Mouse (Mus musculus) erythroblast, adult 5-6 weeks (primary cell): ENCODE results near the gene Arhgef1. TPM values are rescaled to one million over a fixed set of nuclear protein-coding genes. Genes with fewer than 3 reads are reported as not detected.

Source experiments
- ATAC-seq: replicated peaks from 2 replicates; pipeline ENCODE4 v1.8.0; 2016; ENCODE audit warnings: moderate number of reproducible peaks, mild to moderate bottlenecking, moderate TSS enrichment, inconsistent platforms; ENCODE audit not compliant: poor library complexity, low FRiP score, severe bottlenecking
- total RNA-seq, 2 experiments: library from RNA; stranded (forward) in 1 of 2; stranded (reverse) in 1 of 2; fragments of 150-400 nt in 1 of 2; fragments of 200-764, 138-1000 nt in 1 of 2; gene quantifications; 2 replicates each; pipeline versions ENCODE4 v1.2.3 to v1.2.4; 2015 to 2017; ENCODE audit warnings: low replicate concordance in 2 of 2

The Arhgef1 gene
- total RNA-seq, 2 experiments from 2014 or later: 25.0 to 42.3 TPM

GRCm38 (mm10) chr7:24930475-24930874 is 27.8 kb downstream of the Arhgef1 start:
- no peak for ATAC-seq

- ATAC-seq: no peak
Measured at GRCm38 (mm10) chr7:24931651-24932050, 28.9 kb downstream of the Arhgef1 start.

- ATAC-seq: no peak
Measured at GRCm38 (mm10) chr7:24943641-24944040, 40.9 kb downstream of the Arhgef1 start.

GRCm38 (mm10) chr7:24944257-24944950 is 41.7 kb downstream of the Arhgef1 start, which contains the start of gene Gm4881:
Gene Gm4881 (minus strand): TSS chr7:24944494.
- no peak for ATAC-seq

- no peak for ATAC-seq
Measured at GRCm38 (mm10) chr7:24947316-24948048, 44.8 kb downstream of the Arhgef1 start.

GRCm38 (mm10) chr7:24948774-24949173 is 46.1 kb downstream of the Arhgef1 start:
- ATAC-seq: no peak

- peak; percentile 51; the same call in 1 of the 2 replicates for ATAC-seq
Measured at GRCm38 (mm10) chr7:24949958-24950623, 47.4 kb downstream of the Arhgef1 start.

- ATAC-seq: no peak
Measured at GRCm38 (mm10) chr7:24953966-24954365, 51.3 kb downstream of the Arhgef1 start.

- no peak for ATAC-seq
Measured at GRCm38 (mm10) chr7:24954450-24954849, 51.7 kb downstream of the Arhgef1 start.

GRCm38 (mm10) chr7:24955226-24955625 is 52.5 kb downstream of the Arhgef1 start:
- no peak for ATAC-seq

GRCm38 (mm10) chr7:24964288-24964687 is 61.6 kb downstream of the Arhgef1 start:
- ATAC-seq: no peak

GRCm38 (mm10) chr7:24964897-24965535 is 62.3 kb downstream of the Arhgef1 start:
- ATAC-seq: 0 out of 2 replicates have a peak, but pooled peaks have one; percentile 60

GRCm38 (mm10) chr7:24967966-24968365 is 65.3 kb downstream of the Arhgef1 start:
- ATAC-seq: no peak

- ATAC-seq: no peak
Measured at GRCm38 (mm10) chr7:24968463-24968862, 65.8 kb downstream of the Arhgef1 start.

- ATAC-seq: no peak
Measured at GRCm38 (mm10) chr7:24969805-24970204, 67.1 kb downstream of the Arhgef1 start.

GRCm38 (mm10) chr7:24970341-24970740 is 67.6 kb downstream of the Arhgef1 start:
- ATAC-seq: no peak

- peak; percentile 19; the same call in 1 of the 2 replicates for ATAC-seq
Measured at GRCm38 (mm10) chr7:24971261-24971971, 68.7 kb downstream of the Arhgef1 start.

- ATAC-seq: peak; percentile 96
Measured at GRCm38 (mm10) chr7:24971972-24972893, 69.5 kb downstream of the Arhgef1 start, which contains the start of gene Rabac1. Gene Rabac1 (minus strand): TSS chr7:24972754.
